Mouse (Mus musculus) spleen, embryonic (tissue): ENCODE measurements around the gene Dolpp1.

Source experiments
- CTCF ChIA-PET: fragments of 350-600 bp; sonication (Branson Sonifier 250); formaldehyde crosslinking; loops from one replicate; lab custom pipeline; 2022; lab: Charles Lee

Gene Dolpp1

GRCm38 (mm10) chr2:30408452-30409100, 16.5 kb downstream of the Dolpp1 start:
- CTCF ChIA-PET: no interaction called here

- CTCF ChIA-PET: no interaction called here
Measured at GRCm38 (mm10) chr2:30409454-30410176, 17.6 kb downstream of the Dolpp1 start.

GRCm38 (mm10) chr2:30413038-30413973, 21.3 kb downstream of the Dolpp1 start:
- CTCF ChIA-PET: no interaction called here

GRCm38 (mm10) chr2:30414101-30414500, 22.0 kb downstream of the Dolpp1 start:
- CTCF ChIA-PET: interaction anchor here (0.8 kb wide), 1 partner anchor 16 kb away, joined by 3 read pairs; no protein-coding TSS in a partner anchor

- CTCF ChIA-PET: interaction anchor here (0.8 kb wide), 1 partner anchor 15 kb away, joined by 3 read pairs; no protein-coding TSS in a partner anchor
Measured at GRCm38 (mm10) chr2:30414681-30415080, 22.6 kb downstream of the Dolpp1 start.

- CTCF ChIA-PET: no interaction called here
Measured at GRCm38 (mm10) chr2:30415157-30415935, 23.3 kb downstream of the Dolpp1 start, which contains the start of gene Crat. Gene Crat, minus strand, starts transcription at chr2:30415813.

- CTCF ChIA-PET: no interaction called here
Measured at GRCm38 (mm10) chr2:30415936-30416648, 24.0 kb downstream of the Dolpp1 start, which contains the start of gene Ptpa. Gene Ptpa, plus strand, starts transcription at chr2:30416039.

GRCm38 (mm10) chr2:30416649-30416965, 24.6 kb downstream of the Dolpp1 start:
- CTCF ChIA-PET: no interaction called here

GRCm38 (mm10) chr2:30417154-30417553, 25.1 kb downstream of the Dolpp1 start:
- CTCF ChIA-PET: interaction anchor here (0.7 kb wide), 2 partner anchors 30 to 216 kb away, joined by 11 read pairs; no protein-coding TSS in a partner anchor

GRCm38 (mm10) chr2:30417595-30418165, 25.6 kb downstream of the Dolpp1 start:
- CTCF ChIA-PET: interaction anchor here (0.7 kb wide), 3 partner anchors 30 to 329 kb away, joined by 3 to 11 read pairs (median 11); no protein-coding TSS in a partner anchor

- CTCF ChIA-PET: interaction anchor here (0.6 to 0.7 kb wide), 2 partner anchors 328 to 391 kb away, joined by 3 to 4 read pairs; no protein-coding TSS in a partner anchor
Measured at GRCm38 (mm10) chr2:30418259-30418658, 26.2 kb downstream of the Dolpp1 start.

- CTCF ChIA-PET: no interaction called here
Measured at GRCm38 (mm10) chr2:30419112-30419511, 27.1 kb downstream of the Dolpp1 start.

GRCm38 (mm10) chr2:30421432-30421831, 29.4 kb downstream of the Dolpp1 start:
- CTCF ChIA-PET: interaction anchor here (0.7 kb wide), 1 partner anchor 497 kb away, joined by 7 read pairs; no protein-coding TSS in a partner anchor

- CTCF ChIA-PET: no interaction called here
Measured at GRCm38 (mm10) chr2:30429156-30429555, 37.1 kb downstream of the Dolpp1 start.

- CTCF ChIA-PET: interaction anchor here (0.6 to 1.4 kb wide), 5 partner anchors 14 to 361 kb away, joined by 3 to 7 read pairs (median 3); no protein-coding TSS in a partner anchor
Measured at GRCm38 (mm10) chr2:30435326-30436155, 43.5 kb downstream of the Dolpp1 start.

GRCm38 (mm10) chr2:30436156-30436545, 44.1 kb downstream of the Dolpp1 start:
- CTCF ChIA-PET: interaction anchor here (0.9 to 1.4 kb wide), 5 partner anchors 14 to 448 kb away, joined by 3 to 7 read pairs (median 3); no protein-coding TSS in a partner anchor

- CTCF ChIA-PET: interaction anchor here (0.9 to 1.4 kb wide), 3 partner anchors 358 to 448 kb away, joined by 3 to 5 read pairs (median 4); no protein-coding TSS in a partner anchor
Measured at GRCm38 (mm10) chr2:30436809-30437208, 44.8 kb downstream of the Dolpp1 start.

GRCm38 (mm10) chr2:30437791-30438190, 45.7 kb downstream of the Dolpp1 start:
- CTCF ChIA-PET: interaction anchor here (1.4 kb wide), 1 partner anchor 357 kb away, joined by 5 read pairs; no protein-coding TSS in a partner anchor
